Comparison of ENCODE assay signal across 22 mouse cellular contexts in the genomic region with DNA sequence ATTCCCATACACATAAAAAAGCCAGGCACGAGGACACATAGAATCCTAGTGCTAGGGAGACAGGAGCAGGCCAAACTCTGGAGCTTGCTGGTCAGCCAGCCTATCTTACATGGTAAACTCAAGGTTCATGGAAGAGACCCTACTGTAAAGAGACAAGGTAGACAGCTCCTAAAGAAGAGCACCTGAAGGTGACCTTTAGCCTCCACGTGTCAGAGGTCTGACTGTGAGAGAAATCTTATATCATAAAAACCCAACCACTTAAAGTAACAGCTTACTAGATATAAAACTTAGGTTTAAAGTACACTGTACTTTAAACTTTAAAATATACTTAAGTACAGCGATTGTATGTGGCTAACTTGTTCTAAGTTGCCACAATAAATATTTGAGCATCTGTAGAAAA.
DNase-seq lines count a peak whose midpoint lies in the region; TF ChIP-seq lines count a peak whose summit lies in the region.
"Had no signal": no experiment of that assay in that cellular context is flagged by ENCODE, and none has a peak within 500 bp of the region (broad histone marks: within the 10 kb centered on the region; RNA-seq: fewer than 3 reads in every experiment).

No protein-coding gene starts in this region.

- H3K79me2 ChIP-seq in heart, adult 2 months (replicated peaks; ENCODE audit: control insufficient read depth, insufficient read depth, low read length), result peaks cover 4% of the 10 kb centered on the region; the same call in 1 of the 2 replicates

- intact Hi-C loops in gastrocnemius, adult 2 months (cut with DNase I), result no loop called here
- intact Hi-C loops in heart, adult 2 months (cut with DNase I), result loop anchor here (2.0 to 5.0 kb wide), 2 partner anchors 14 to 37 kb away; no protein-coding TSS in a partner anchor

- peak overlapping the region; percentile 77 for H3K4me3 ChIP-seq in gastrocnemius, adult 2 months
- H3K4me3 ChIP-seq in heart, adult 2 months, result no peak overlapping the region
- no peak overlapping the region for H3K4me3 ChIP-seq in heart, embryonic 10.5 days
- H3K4me3 ChIP-seq in layer of hippocampus, adult 2 months, result no peak overlapping the region
- no peak overlapping the region for H3K4me3 ChIP-seq in small intestine, adult 2 months (ENCODE audit: low read depth, low read length)
- H3K4me3 ChIP-seq: embryonic facial prominence, embryonic 10.5 days; embryonic facial prominence, embryonic 12.5 days; forebrain, embryonic 13.5 days had no signal

- 72% methylated on average over 3 of the region's 3 CpGs for WGBS in heart, adult 2 months
- 78% methylated on average over 3 of the region's 3 CpGs for WGBS in heart, embryonic 10.5 days
- WGBS in small intestine, adult 2 months, result 53% methylated on average over 3 of the region's 3 CpGs

- no peak for TF ChIP-seq CTCF in gastrocnemius, adult 2 months (IDR thresholded peaks at IDR 0.05)
- TF ChIP-seq CTCF in heart, adult 2 months (IDR thresholded peaks at IDR 0.05), result no peak
- TF ChIP-seq CTCF in layer of hippocampus, adult 2 months (conservative IDR thresholded peaks at IDR 0.05), result no peak
- no peak for TF ChIP-seq CTCF in small intestine, adult 2 months (IDR thresholded peaks at IDR 0.05; ENCODE audit: extremely low read depth, insufficient read length, insufficient replicate concordance, low read depth, low read length)

- peaks cover 17% of the 10 kb centered on the region for H3K4me1 ChIP-seq in heart, adult 2 months (ENCODE audit: control insufficient read depth, insufficient read depth, low read length)
- peaks cover 28% of the 10 kb centered on the region for H3K4me1 ChIP-seq in heart, embryonic 10.5 days
- peaks cover 14% of the 10 kb centered on the region; the same call in 1 of the 2 replicates for H3K4me1 ChIP-seq in small intestine, adult 2 months (ENCODE audit: control insufficient read depth, insufficient read depth, insufficient read length, low read length)
- H3K4me1 ChIP-seq: embryonic facial prominence, embryonic 10.5 days; embryonic facial prominence, embryonic 12.5 days had no signal

- no peak overlapping the region for H3K9ac ChIP-seq in heart, adult 2 months (ENCODE audit: low read depth, low read length)
- H3K9ac ChIP-seq: embryonic facial prominence, embryonic 12.5 days; forebrain, embryonic 13.5 days had no signal

- H3K27ac ChIP-seq in gastrocnemius, adult 2 months, result peak overlapping the region; percentile 92
- peak overlapping the region; percentile 88 for H3K27ac ChIP-seq in heart, adult 2 months
- no peak overlapping the region for H3K27ac ChIP-seq in heart, embryonic 10.5 days
- H3K27ac ChIP-seq in layer of hippocampus, adult 2 months, result peak overlapping the region; percentile 33; the same call in 1 of the 2 replicates
- peak overlapping the region; percentile 76; the same call in 1 of the 2 replicates for H3K27ac ChIP-seq in small intestine, adult 2 months (ENCODE audit: insufficient read depth, low read depth, low read length)
- H3K27ac ChIP-seq: embryonic facial prominence, embryonic 10.5 days; embryonic facial prominence, embryonic 12.5 days; forebrain, embryonic 13.5 days had no signal

- H3K27me3 ChIP-seq in heart, adult 2 months (ENCODE audit: control insufficient read depth, insufficient read depth, low read length), result no peaks in the 10 kb centered on the region
- no peaks in the 10 kb centered on the region for H3K27me3 ChIP-seq in heart, embryonic 10.5 days (ENCODE audit: insufficient read depth, poor library complexity, severe bottlenecking)
- H3K27me3 ChIP-seq in small intestine, adult 2 months (ENCODE audit: control insufficient read depth, insufficient read depth, low read length), result no peaks in the 10 kb centered on the region
- H3K27me3 ChIP-seq: CH12.LX; embryonic facial prominence, embryonic 12.5 days; forebrain, embryonic 13.5 days; Patski had no signal

- TF ChIP-seq POLR2A in heart, adult 2 months (IDR thresholded peaks at IDR 0.05; ENCODE audit: insufficient read depth, low read depth, low read length), result no peak
- TF ChIP-seq POLR2A in small intestine, adult 2 months (IDR thresholded peaks at IDR 0.05; ENCODE audit: low read depth, low read length), result no peak

- no peak for TF ChIP-seq EP300 in heart, adult 2 months (IDR thresholded peaks at IDR 0.05; ENCODE audit: insufficient read depth, low read depth, low read length)

- H3K9me3 ChIP-seq in heart, embryonic 10.5 days, result no peaks in the 10 kb centered on the region
- H3K9me3 ChIP-seq: embryonic facial prominence, embryonic 10.5 days; embryonic facial prominence, embryonic 12.5 days; forebrain, embryonic 13.5 days; G1E had no signal

- DNase-seq in gastrocnemius, adult 2 months, result no peak
- DNase-seq in gastrocnemius, adult 8-10 months (ENCODE audit: low spot score in 2 of 2), result no peak
- no peak for DNase-seq in heart, adult 2 months
- no peak for DNase-seq in heart, embryonic 10.5 days (ENCODE audit: low spot score)
- no peak for DNase-seq in layer of hippocampus, adult 2 months (ENCODE audit: low spot score in 2 of 2)
- DNase-seq in layer of hippocampus, postnatal 36 days, result no peak
- DNase-seq: adrenal gland, adult 8-10 months; adrenal gland, postnatal 14 days; adrenal gland, postnatal 36 days; B cell, adult 2 months; cerebellum, adult 11-12 months; cerebellum, adult 2 months; cerebellum, adult 9-10 months; cerebellum, postnatal 10 days; cerebellum, postnatal 25 days had no signal

- peaks cover 39% of the 10 kb centered on the region for H3K36me3 ChIP-seq in heart, adult 2 months (ENCODE audit: control insufficient read depth, insufficient read depth, low read length)
- no peaks in the 10 kb centered on the region for H3K36me3 ChIP-seq in heart, embryonic 10.5 days
- no peaks in the 10 kb centered on the region for H3K36me3 ChIP-seq in small intestine, adult 2 months (ENCODE audit: control insufficient read depth, insufficient read depth, low read length)
- H3K36me3 ChIP-seq: embryonic facial prominence, embryonic 10.5 days; embryonic facial prominence, embryonic 12.5 days; G1E had no signal
